Mouse (Mus musculus): ENCODE results near the gene Slc11a1.
"Not testable (repeated sequence)": the region's sequence is repeated elsewhere in the genome, so short reads cannot be mapped to it uniquely, and the experiment has no call there.

Gene Slc11a1

DNA sequence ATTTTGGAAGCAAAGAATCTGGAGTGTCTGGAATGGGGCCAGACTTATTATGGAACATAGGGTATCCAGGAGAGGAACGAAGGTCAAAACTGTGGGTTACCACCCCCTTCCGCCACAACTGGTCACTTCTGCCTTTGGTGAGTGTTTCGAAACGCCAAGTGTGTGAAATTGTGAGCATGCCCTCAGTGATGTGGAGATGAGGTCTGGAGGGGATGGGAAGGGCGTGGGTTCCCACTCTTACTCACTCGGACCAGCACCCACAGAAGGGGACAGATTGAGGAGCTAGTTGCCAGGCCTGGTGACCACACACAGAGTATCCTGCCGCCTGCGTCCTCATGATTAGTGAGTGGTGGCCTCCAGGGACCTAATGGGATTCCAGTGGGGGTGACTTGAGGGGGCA is at the start of gene Slc11a1:
Gene Slc11a1, plus strand, starts transcription at position 216 of the 400 bp plus-strand sequence.
- DNase-seq, result no peak

DNA sequence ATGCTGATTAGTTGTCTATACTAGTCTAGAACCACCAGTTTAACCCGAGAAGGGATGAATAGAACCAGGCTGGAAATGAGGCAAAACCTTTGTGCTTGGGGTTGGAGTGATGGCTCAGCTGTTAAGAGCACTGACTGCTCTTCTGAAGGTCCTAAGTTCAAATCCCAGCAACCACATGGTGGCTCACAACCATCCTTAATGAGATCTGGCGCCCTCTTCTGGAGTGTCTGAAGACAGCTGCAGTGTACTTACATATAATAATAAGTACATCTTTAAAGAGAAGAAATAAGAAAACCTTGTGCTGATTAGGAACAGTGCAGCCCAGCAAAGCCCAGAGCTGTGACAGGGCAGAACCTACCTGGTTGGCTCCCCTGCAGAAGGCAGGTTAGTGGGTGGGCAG is 48.1 kb upstream of the Slc11a1 start:
- DNase-seq, result not testable (repeated sequence)

DNA sequence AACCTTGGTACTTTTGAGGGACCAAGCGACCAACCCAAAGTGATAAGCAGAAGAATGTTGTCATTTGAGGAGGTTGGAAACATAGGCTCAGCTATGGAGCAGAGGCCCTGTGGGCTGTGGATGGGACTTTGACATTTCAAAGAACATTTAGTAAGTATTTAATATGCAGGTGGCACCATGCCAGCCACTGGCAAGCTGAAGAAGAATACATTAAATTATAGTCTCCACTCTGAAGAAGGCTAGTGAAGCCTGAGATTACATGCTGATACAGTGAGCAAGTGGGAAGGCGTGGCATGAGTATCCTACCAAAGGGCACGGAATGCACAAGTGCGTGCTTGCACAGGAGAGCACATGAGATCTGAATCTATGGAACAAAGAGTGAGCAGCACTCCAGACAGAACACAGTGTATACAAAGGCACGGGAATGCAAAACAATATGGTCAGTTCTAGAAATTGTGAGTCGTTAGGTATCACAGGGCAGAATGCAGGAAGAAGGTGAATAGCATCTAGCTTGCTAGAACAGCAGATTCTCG is 45.0 kb upstream of the Slc11a1 start:
- peak; percentile 55 for DNase-seq

DNA sequence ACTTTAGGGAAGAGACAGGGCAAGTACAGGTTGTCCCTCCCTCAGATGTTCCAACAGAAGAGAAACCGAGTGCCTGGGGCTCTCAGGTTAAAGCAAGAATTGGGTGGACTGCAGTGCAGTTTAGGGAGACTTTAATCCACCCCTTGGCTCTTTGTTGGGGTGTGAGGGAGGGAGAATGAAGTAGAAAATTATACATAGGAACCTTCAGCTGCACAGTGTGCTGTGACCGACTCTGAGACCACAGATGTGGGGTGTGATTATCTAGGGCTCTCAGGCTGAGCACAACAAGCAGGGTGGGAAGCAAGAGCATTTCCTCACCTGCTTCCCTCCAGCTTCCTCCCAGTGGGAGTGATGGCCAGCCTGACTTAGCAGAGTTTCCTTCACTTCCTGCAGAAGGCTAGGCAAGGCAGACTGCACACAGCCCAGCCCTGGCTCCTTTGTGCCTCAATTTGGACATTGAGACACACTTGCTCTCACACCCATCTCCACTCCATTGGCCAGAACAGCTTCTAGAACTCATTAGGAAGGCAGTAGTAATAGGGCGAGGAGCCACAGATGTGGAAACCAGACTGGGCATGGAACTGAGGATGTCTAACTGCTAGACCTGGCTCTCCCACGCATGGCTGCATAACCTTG is 43.8 kb upstream of the Slc11a1 start:
- DNase-seq, result peak; percentile 49

DNA sequence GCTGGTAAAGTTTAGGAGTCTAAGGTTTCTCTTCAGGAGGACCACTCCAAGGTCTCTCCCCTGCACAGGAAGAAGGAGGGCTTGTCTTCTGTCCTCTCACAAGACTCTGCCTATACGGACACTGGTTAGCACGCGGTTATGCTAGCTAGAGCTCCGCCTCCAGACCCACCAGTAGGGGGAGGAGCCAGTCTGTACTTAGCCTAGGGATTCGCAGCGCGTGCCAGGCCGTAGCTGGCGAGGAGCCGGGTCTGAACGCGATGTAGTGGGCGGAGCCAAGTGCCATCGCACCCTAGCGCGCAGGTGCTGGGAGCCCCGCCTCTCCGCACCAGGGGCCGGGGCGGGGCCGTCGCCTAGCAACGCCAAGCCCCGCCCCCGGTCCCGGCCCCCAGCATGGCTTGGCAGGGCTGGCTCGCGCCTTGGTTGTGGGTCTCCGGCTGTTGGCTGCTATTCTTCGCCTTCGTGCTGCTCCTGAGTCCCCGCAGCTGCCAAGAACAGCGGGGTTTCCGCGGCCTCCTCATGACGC is 42.7 kb upstream of the Slc11a1 start:
- DNase-seq, result peak; percentile 98

DNA sequence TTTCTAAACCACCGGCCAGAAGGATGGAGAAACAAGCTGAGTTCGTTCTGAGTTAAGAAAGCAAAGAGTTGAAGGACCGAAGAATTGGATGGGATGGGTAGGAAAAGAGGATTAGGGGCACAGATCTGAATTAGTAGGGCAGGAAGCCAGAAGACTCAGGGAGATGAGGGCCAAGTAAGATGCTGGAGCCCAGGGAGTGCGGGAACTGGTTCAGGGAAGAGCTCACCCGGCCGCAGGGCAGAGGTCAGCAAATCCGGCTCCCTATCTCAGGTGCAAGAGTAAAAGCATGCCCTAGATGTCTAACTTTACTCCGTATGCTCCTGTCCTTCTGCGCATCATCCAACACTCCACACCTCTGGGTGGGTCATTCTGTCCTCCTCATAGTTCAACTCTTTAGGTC is 42.1 kb upstream of the Slc11a1 start:
- DNase-seq, result no peak

DNA sequence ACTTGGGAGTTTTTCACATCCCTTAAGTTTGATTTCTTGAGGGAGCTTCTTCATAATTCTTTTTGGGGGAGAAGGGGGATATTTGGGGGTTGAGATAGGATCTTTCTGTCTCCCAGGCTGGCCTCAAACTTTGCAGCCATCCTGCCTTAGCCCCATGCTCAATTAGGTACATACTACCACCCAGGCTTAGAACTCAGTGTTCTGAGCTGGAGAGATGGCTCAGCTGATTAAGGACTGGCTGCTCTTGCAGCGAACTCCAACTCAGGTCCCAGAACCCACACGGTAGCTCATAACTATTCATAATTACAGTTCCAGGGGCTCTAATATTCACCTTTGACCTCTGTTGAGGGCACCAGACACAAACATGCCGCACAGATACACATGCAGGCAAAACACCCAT is 40.4 kb upstream of the Slc11a1 start:
- no peak for DNase-seq

DNA sequence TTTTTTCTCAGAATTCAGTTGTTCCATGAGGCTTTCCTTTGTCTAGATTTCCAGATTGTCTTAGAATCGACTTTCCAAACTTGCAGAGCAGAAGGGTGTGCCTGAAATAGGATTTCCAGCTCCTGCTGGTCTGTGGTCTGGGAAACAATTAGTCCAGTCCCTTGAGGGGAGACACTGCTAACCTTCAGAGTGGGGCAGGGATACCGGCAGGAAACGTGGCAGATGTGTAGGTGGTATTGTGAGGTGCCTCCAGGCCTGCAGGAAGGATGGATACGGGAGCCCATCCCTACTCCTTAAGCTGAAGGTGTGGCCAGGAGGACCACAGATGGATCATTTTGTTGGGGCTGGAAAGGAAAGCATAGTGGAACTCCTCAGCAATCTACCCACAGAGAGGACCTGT is 40.0 kb upstream of the Slc11a1 start:
- DNase-seq, result no peak

DNA sequence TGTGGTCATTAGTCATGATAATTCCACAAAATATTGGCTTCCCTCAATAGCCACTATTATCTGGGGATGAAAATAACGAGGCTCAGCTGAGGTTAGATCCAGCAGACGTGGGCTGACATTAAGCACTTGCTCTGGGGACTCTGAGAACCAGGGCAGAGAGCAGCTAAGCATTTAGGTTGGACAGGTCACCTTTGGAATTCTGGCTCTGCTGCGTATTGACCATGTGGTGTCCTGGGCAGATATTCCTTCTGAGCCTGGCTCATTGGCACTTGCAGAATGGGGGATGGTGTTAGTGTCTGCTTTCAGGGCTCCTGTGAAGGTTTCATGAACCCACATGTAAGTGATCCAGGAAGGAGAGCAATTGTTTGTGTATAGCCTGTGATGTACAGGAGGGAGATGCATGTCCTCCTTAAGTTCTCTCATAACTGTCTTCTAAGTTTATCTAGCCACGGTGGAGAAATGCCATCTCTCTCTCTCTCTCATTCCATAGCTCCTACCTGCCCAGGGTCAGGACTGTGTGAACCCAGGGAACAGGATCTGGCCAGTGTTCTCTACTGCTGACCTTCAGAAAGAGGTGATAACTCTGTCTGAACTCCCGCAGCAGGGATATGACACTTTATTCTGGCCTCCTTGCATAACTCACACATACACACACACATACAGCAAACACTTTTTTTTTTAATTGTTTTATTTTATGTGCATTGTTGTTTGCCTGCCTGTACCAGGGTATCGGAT is 39.4 kb upstream of the Slc11a1 start:
- DNase-seq, result no peak

DNA sequence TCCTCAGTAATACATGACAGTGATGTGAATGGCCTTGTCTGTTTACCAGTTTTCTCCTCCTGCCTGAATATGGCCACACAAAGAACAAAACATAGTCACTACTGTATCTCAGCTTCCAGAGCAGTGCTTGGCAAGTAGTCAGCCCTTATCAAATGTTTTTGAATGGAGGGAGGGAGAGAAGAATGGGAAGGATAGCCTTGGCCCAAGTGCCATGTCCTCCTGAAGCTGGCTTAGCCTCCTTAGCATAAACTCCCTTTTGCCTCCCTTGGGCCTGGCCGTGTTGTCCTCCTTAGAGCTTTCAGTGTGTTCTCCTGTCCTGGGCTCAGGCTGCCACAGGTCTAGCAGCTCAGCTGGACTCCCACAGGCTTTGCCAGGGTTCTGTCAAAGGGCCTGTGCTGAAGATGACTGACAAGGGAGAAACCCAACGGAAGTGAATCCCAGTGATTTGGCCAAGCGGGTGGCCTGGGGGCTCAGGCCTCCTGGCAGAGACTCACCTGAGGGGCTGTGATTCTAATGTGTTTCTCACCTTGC is 37.7 kb upstream of the Slc11a1 start:
- no peak for DNase-seq

DNA sequence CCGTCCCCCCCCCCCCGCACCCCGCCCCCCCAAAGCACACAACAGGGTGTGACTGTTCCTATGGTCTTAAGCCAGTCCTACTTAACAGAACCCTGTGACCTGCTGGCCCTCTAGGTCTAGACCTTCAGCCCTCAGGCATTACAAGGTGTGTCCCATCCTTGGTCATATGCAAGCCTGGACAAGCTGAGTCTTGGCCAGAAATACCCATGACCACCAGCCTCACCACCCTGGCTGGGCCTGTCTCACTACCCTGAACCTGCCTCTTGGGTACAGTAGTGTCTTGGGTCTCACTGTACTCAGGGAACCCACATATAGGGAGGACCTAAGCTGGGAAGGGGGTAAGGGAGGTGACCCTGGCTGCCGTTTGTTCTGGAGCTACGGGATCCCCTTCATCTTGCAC is 37.0 kb upstream of the Slc11a1 start:
- DNase-seq, result no peak

DNA sequence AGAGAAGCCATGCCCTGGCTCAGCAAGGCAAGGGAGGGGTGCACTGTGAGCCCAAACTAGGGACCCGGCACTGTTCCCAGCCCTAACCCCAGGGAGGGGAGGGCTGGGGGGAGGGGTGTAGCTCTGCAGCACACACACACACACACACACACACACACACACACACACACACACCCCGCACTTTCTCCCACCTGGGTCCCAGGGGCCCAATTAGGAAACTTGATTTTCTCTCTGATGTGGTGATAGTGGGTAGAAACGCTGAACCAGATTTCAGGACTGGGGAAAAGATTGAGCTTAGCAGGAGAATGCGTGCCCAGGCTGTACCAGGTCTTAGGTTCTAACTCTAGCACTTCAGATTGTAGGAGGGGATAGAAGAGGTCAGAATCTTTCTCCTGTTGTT is 36.4 kb upstream of the Slc11a1 start:
- DNase-seq, result no peak

DNA sequence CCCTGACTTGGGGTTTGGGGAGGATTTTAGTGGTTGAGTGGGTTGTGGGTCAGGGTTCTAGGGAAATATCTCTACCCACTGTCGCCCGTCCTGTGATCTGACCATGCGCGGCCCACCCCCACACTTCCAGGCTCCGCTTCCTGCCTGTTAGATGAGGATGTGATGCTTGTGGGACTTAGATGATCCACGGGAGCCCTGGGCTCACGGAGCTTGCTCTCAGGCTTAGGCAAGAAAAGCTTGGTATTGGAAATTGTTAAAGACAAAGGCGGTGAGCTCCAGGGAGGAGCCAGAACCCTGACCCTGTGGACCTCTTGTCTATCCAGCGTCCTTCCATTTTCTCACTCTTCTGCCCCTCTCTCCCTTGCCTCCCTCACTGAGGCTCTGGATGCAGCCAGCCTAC is 35.1 kb upstream of the Slc11a1 start:
- DNase-seq, result no peak

DNA sequence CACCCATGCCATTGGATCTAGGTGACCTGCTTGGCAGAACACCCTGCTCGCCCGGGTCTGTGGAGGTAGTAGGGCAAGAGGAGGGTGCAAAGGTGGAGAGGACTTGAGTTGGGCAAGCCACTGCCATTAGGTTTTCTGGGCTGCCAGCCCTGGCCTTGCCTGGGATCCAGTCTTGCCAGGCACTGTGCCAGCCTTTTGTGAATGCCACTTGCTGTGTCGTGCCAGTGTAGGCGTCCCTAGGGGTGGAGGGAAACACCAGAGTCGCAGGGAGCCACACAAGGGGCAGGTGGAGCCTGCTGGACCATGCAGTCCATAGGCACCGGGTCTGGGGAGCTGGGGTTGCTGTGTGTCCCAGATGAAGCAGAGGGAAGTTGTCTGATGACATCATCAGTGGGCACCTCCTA is 34.6 kb upstream of the Slc11a1 start:
- peak; percentile 59 for DNase-seq

DNA sequence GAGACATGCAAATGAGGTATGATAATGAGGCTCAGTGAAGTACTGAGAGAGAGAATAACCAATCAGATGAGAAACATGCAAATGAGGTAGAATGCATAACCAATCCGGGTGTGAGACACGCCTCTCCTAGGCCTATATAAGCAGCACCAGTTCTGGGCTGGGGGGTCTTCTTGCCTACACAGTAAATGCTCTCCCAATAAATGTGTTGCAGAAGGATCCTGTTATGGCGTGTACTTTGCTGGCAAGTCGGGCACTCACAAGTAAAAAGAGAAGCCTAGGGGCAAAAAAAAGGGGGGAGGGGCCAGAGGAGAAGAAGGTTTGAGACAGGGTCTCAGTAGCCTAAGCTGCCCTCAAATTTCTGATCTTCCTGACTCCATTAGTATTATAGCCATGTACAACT is 34.0 kb upstream of the Slc11a1 start:
- DNase-seq, result not testable (repeated sequence)

DNA sequence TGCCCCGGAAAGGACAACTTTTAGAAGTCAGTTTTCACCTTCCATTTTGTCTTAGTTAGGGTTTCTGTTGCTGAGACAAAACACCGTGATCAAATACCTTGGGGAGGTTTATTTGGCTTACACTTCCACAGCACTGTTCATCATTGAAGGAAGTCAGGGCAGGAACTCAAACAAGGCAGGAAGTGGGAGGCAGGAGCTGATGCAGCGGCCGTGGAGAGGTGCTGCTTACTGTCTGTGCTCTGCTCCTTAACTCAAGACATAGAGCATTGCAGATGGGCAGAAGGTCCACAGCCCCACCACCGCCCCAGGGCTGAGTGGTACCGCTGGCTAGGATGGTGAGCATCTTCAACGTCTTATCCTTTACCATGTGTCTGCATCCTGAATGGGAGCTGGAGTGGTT is 33.1 kb upstream of the Slc11a1 start:
- DNase-seq, result no peak

DNA sequence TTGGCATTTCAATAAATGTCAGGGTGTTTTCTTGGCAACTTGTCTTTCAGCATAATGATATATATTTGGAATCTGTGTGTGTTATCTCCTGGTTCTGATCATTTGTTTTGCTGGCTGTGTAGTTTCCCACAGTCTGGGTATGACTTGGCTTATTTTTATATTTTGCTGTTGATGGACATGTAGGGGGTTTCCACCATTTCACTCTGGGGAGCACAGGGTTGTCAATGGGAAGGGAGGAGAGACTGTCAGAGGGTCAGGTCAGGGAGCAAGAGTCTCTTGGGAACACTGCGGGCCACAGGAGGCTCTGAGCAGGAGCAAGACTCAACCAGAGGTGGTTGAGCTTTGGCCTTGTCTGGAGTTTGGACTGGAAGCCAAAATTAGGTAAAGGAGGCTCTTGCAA is 32.7 kb upstream of the Slc11a1 start:
- DNase-seq, result no peak

DNA sequence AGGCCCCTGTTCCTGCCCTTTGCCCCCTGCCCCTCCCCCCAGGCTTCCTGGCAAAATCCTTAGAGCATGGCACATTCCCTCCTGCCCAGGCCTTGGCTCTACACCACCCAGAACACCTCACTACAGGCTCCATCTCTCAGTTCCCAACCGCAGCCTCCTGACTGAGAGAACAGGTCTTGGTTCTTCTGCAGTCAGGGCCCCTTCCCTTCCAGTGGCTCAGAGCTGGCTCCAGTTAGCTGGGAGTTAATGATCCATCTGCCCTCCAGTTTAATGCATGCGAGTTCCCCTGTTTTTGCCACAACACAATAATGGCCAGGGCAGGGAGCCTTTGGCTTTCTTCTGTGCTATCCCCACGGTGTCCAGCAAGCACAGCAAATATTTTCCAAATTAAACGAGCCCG is 31.8 kb upstream of the Slc11a1 start:
- peak; percentile 55 for DNase-seq

DNA sequence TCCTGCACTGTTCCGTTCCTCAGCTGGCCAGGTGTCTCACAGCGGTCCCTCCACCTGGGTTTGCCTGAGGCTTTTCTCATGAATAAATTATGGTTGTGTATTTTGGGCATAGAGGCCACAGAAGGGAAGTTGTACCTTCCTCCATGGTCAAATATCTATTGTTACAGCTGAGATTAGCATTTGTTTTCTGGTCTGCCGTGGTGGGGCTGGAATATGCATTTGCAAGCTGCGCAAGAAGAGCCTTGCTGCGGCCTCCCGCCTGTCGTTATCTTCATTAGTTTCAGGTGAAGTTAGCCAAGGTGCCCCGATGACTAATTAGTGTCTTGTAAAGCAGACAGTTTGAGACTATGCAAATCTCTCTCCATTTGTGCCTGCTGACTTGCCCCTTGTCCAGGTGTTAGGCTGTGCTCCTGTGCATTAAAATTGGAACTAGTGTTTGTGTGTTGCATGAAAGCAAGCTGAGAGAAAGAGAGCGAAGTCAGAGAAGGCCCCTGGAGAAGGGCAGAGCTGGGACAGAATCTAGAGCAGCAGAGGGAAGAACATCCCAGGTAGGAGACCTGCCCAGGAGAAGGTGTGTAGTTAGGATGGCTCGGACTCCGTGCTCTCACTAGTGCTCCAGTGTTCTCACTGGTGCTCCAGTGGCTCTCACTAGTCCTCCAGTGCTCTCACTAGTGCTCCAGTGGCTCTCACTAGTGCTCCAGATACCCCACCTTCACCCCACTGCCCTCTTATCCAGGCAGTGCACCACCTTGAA is 30.7 kb upstream of the Slc11a1 start:
- DNase-seq, result no peak

DNA sequence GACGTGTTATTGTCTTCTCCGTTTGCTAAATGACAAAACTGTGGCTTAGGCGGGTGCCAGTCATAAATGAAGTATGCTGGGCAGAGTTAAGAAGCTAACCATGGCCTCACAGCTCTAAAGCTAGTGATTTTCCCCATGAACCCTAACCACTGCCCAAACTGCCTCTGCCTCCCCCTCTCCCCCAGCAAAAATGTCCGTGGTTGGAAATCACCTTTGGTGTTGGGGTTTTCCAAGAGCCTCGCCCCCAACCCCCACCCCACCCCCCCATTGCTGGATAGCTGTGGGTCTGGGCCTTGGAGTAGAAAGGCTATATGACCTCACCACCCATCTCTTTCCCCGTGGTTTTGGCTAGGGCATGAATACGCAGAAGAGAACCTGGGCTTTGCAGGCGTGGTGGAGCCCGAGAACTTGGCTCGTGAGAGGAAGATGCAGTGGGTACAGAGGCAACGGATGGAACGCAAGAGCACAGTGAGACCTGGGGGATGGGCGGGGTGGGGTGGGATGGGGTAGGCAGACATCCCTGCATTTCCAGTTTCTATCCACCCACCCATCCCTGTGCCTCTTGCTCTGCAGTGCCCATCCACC is 23.7 kb upstream of the Slc11a1 start:
- no peak for DNase-seq

DNA sequence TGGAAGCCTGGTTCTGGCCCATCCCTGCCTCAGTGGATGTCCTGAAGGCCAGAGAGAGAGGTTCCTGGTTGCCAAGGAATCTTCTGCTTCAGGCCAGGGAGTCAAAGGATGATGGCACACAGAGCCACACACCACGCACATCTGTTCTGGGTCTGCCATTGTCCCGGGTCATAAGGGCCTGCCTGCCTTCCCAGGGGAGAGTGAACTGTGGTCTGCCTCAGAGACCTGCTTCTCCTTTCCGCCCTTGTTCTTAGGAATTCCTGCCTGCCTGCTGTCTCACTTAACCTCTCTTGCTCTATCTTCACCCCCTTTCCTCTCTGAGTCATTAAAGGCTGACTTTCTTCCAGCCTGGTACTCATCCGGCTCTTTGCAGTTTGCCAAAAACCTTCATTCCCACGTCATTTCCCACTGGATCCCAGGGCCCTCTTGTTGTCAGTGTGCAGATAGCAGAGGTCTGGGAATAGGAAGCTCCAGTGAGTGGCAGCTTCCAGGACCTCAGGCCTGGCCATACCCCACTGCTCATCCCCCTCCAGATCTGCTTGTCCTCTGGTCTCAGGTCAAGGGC is 22.4 kb upstream of the Slc11a1 start:
- DNase-seq, result no peak

DNA sequence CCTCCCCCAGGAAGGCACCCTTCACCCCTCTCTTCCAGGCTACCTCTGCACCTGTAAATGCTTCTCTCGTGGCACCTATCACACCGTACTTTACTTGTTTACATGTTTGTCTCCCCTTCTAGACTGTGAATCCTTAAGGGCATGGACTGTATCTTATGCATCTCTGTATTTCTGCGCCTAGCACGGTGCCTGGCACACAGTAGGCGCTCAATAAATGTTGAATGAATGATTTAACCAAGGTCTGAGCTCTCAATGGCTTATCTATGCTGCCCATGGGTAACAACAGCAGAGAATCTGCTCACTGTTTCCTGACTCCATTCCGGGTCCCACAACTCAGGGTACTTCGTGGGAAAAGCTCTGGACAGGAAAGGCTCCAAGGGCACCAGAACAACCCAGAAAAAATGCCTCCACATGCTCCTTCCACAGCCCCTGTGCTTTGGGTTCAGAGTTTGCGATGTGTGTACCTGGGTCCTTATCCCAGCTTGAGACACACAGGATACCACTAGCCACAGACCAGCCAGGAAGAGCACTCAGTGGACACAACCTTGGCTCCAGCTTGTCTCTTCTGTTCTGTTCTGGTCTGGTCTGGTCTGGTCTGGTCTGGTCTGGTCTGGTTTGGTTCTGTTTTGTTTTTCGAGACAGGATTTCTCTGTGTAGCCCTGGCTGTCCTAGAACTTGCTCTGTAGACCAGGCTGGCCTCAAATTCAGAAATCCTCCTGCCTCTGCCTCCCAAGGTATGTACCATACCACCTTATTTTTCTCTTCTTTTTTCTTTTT is 21.4 kb upstream of the Slc11a1 start:
- no peak for DNase-seq

All from kidney, postnatal 10 days (tissue).